Mouse (Mus musculus): Measurements from ENCODE around the gene Lilra5.
"Not testable (repeated sequence)": the region's sequence is repeated elsewhere in the genome, so short reads cannot be mapped to it uniquely, and the experiment has no call there.

Gene Lilra5

GRCm38 (mm10) chr7:4237454-4237853, at the start of gene Lilra5:
Lilra5 (plus strand) TSS chr7:4237754.
- no peak for DNase-seq (ENCODE audit: low spot score)

GRCm38 (mm10) chr7:4207126-4207525, 30.4 kb upstream of the Lilra5 start:
- no peak for DNase-seq (ENCODE audit: low spot score)

- no peak for DNase-seq (ENCODE audit: low spot score)
Measured at GRCm38 (mm10) chr7:4208626-4209025, 28.9 kb upstream of the Lilra5 start.

GRCm38 (mm10) chr7:4213436-4213835, 24.1 kb upstream of the Lilra5 start:
- DNase-seq (ENCODE audit: low spot score), result not testable (repeated sequence)

- DNase-seq (ENCODE audit: low spot score), result no peak
Measured at GRCm38 (mm10) chr7:4215396-4215795, 22.2 kb upstream of the Lilra5 start.

GRCm38 (mm10) chr7:4215805-4216204, 21.7 kb upstream of the Lilra5 start:
- no peak for DNase-seq (ENCODE audit: low spot score)

GRCm38 (mm10) chr7:4235536-4235935, 2.0 kb upstream of the Lilra5 start:
- DNase-seq (ENCODE audit: low spot score), result no peak

- no peak for DNase-seq (ENCODE audit: low spot score)
Measured at GRCm38 (mm10) chr7:4239038-4239721, 1.6 kb downstream of the Lilra5 start.

- DNase-seq (ENCODE audit: low spot score), result not testable (repeated sequence)
Measured at GRCm38 (mm10) chr7:4251211-4251610, 13.7 kb downstream of the Lilra5 start.

GRCm38 (mm10) chr7:4256060-4256459, 18.5 kb downstream of the Lilra5 start:
- DNase-seq (ENCODE audit: low spot score), result not testable (repeated sequence)

- not testable (repeated sequence) for DNase-seq (ENCODE audit: low spot score)
Measured at GRCm38 (mm10) chr7:4260521-4260920, 23.0 kb downstream of the Lilra5 start.

- not testable (repeated sequence) for DNase-seq (ENCODE audit: low spot score)
Measured at GRCm38 (mm10) chr7:4272106-4272505, 34.6 kb downstream of the Lilra5 start.

- not testable (repeated sequence) for DNase-seq (ENCODE audit: low spot score)
Measured at GRCm38 (mm10) chr7:4273874-4274273, 36.3 kb downstream of the Lilra5 start.

GRCm38 (mm10) chr7:4275500-4275899, 37.9 kb downstream of the Lilra5 start:
- DNase-seq (ENCODE audit: low spot score), result not testable (repeated sequence)

- no peak for DNase-seq (ENCODE audit: low spot score)
Measured at GRCm38 (mm10) chr7:4292638-4293037, 55.1 kb downstream of the Lilra5 start.
